Mouse (Mus musculus) gastrocnemius, postnatal 4 days (tissue): ENCODE results near the gene Lin7a. TPM values are rescaled to one million over a fixed set of nuclear protein-coding genes. Genes with fewer than 3 reads are reported as not detected.

Experiments used
- DNase-seq, 2 experiments: peaks; one replicate each; pipeline ENCODE4 v3.0.0; 2021 to 2022; ENCODE audit warnings: low spot score in 2 of 2, mixed read lengths in 2 of 2
- total RNA-seq, 2 experiments: library from RNA; stranded (reverse); gene quantifications; 2 replicates each; pipeline ENCODE4 v1.2.3; 2021

Lin7a gene
- total RNA-seq, 2 experiments from 2014 or later: 3.0 to 3.1 TPM

DNA sequence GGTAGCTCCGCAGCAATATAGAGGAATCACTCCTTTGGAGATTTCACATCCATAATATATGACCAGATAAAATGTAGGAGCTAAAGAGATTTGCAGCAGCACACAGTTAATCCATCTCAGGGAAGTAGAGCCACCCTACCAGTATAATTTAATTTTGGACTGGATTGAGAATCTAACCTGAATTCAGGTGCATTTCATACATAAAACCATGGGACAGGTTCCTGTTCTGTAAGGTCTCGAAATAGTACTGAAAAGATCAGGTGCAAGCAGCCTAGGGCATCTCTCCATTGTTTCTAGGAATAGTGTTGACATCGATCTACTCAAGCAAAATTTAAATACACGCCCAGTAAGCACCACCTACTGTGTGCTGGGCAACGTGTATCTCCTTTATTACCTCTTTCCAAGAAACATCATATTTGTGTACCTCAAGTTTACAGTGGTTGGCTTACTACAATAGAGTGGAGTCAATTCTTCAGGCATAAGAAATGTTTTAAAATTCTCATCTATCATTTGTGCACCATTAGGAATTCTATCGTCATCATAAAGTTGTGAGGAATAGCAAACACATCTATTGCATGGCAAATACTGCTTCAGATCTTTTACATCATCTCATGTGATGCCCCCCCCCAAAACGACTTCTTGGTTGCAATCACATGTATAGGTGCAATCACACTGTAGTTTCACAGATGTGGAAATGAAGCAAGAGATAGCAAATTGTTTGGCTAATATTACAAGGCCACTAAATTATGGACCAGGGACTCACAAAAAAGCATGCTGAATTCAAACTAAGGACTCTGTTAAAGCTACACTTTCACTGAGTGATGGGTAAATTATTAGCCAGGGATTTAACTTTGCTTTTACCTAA, 20.9 kb upstream of the Lin7a start:
- no peak for DNase-seq

DNA sequence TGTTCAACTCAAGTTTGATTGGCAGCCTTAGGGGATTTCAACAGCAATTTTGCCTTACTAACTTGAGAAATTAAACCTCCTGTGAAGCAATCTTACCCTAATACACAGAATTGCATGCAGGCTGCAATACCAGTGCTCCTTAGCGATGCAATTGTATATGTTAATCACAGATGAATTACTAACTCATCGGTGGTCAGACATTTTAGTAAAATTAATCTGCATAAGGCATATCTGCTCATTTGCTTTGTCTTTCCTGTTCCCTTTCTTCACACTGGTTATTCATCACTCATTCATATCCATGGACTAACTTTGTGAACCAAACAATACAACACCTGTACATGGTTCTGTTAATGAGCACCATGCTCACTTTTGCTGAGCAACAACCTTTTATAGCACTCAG, 20.2 kb upstream of the Lin7a start:
- no peak for DNase-seq

DNA sequence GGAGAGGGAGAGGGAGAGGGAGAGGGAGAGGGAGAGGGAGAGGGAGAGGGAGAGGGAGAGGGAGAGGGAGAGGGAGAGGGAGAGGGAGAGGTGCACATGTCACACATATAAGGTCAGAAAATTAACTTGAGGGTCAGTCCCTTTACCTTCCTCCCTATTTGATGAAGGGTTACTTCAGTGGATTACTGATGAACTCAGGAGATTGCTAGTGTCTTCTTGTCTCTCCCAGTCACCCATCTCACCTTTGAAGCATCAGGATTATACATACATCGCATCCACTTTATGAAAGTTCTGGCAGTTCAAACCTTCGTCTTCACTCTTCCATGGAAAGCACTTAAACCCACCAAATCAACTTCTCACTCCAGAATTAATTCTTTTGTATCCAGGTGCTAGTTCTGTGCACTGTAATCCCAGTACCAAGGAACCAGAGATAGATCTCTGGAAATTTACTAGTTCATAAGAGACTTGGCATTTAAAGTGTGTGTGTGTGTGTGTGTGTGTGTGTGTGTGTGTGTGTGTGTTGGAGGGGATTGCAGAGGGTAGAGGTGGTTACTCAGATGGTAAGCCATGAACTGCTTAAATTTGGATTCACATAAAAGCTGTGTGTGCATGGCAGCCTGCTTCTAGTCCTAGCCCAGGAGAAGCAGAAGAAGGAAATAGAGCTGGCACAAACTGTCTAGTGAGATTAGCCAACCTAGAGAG, 19.5 kb upstream of the Lin7a start:
- DNase-seq: no peak

DNA sequence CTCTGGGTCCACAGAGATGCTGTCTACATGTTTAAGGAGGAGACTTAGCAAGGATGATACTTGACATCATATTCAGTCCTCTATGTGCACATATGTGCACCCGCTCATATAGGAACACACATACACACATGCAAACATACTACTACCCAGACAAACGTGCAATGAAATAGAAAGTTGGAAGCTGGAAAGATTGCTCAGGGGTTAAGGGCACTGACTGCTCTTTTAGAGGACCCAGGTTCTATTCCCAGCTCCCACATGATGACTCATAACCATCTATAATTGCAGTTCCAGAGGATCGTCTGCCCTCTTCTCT, 19.0 kb upstream of the Lin7a start:
- DNase-seq: no peak

DNA sequence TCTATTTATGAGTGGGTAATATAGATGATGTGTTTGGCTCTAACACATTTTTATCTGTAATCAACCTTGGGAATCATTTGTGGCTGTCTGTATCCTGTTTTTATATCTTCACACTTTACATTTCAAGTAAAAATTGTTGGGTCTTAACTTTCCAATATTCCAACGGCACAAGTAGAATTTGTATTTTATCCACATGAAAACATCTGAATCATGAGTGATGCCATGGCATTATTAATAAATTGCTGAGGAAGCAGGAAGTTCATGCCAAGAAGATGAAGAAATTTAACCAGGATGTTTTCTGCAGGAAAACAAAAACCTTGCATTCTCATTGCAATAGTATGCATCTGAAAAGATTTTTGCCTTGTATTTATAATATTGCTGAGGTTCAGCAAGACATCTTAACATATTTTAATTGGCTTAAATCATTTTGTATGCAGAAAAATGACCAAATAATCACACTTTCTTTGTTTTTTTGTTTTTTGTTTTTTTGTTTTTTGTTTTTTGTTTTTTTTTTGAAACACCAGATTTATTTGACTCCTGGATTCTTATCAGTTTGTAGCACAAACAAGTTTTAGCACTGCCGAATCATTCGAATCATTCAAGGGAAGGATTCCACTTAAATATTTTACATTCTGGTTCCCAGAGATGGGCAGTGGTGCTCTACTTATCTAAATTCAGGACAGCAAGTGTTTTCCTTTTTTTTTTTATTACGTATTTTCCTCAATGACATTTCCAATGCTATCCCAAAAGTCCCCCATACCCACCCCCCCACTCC, 18.1 kb upstream of the Lin7a start:
- DNase-seq: no peak

DNA sequence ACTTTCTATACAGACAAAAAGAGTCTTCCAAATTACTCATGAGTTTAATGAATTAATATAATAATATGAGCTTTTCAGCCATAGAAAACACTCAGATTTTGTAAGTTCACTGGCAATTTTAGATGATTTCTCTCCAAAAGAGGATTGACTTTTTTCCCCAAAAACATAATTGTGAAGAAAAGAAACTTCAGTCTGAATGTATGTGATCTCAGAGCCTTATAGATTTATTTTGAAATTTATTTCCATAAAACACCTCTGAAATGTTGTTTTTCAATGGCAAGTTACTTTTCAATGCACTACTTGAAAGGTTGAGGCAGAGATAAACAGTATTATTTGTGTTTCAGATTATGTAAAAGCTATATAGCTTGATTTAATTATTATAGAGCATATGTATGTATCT, 16.8 kb upstream of the Lin7a start:
- DNase-seq: no peak

DNA sequence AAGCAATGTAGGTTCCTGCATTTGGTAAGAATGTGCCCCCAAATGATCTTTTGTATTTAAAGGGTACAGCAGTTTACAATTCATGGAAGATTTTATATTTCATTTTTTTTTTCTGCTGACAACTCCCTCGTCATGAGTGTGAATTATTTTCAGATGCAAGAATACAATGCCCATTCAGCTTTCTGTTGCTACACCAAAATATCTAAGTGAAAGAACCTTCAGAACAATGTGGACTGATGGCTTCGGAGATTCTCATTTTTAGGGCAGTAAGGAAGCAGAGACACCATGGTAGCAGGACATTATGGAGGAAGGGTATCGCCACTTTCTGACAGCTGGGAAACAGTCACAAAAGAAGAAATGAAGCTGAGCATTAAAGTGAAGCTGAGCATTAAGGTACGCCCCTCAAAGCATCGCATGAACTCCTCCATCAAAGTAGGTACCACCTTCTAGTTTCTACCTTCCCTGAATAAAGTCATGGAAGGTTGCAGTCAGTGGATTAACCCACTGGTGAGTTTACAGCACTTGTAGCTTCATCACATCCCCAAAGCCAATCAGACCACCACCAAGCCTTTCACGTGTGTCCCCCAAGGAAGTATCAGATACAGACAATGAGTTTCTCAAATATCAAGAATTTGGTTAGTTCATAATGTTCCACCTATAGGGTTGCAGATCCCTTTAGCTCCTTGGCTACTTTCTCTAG, 16.0 kb upstream of the Lin7a start:
- no peak for DNase-seq

DNA sequence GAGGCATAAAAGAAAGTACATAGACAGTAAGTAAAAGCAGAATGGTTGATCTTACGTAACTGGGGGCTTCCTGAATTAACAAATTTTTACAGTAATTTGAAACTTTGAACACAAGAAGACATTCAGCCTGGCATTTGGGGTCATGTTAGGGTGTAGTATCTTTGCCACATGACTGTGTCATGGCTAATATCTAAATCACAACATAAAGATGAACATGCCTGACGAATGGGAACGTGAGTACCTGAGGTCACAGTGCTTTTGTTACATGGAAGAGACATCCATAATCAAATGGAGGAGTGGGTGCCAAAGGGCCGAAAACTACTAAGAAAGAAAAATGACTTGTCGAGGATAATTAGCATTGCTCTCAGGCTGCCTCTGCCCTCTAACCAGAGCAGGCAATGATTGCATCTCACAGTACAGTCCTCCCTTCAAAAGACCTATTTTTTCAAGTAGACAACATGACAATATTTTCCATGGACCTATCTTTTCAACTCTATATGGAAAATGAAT, 15.0 kb upstream of the Lin7a start:
- DNase-seq: no peak

DNA sequence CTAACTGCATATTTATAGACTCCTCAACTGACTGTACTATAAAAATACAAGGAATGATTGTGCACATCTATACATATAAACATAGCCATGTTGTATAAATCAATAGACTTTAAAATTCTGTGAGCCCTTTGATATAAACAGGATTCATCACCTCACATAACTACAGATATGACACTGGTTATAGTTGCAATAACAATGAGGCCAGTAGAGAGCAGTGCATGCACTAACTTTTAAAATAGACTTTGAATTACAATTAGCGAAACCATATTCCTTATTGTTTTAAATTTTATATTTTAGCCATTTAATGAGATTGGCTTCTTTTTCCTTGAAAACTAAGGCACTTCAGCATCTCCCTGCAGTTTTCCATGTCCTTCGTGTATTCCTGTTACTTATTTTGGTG, 11.1 kb upstream of the Lin7a start:
- DNase-seq: no peak

DNA sequence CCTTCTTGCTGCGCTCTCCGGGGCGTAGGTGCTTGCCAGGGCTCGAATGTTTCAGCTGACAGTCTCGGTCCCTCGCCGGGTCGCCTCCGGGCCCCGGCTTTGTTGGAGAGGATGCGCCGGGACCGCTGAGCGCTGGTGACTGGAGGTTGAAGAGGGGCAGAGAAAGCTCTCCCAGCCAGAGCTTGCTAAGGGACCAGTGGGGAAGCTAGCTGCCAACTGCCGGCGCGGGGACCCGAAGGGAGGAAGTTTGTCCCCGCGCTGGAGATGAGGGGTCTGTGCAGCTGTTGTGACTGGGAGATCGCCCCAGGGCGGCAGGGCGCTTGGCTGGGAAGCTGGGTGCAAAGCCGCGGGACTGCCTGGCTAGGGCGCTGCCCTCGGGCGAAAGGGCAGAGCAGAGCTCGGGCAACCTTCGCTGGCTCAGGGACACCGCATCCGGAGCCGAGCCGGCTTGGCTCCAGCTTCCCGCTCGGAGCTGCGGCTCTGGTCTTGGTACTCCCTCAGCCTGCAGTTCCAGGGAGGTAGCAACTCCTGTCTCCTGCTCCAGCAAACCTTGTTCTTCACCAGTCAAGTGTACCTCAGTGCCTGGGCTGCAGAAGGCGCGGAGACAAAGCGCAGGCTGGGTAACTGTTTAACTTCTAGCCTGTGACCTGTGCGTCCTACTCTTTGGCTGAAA, 781 bp downstream of the Lin7a start:
- DNase-seq: peak; percentile 19 to 35

DNA sequence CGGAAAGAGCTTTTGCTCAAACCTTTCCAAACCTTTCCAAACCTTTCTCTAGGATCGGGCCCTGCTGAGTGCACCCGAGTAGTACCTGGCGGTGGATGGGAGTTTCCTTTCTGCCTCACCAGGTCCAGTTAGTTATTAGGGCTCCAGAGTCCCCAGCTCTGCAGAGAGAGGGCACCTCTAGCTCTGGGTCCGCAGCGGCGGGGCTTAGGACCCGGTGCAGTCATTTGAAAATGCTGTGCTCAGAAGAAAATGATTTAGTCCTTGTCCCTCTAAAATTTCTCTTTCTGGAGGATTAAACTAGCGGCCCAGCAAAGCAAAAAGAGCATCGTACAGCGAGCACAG, 1.3 kb downstream of the Lin7a start:
- peak in 1 of 2 experiments; percentile 8 for DNase-seq

DNA sequence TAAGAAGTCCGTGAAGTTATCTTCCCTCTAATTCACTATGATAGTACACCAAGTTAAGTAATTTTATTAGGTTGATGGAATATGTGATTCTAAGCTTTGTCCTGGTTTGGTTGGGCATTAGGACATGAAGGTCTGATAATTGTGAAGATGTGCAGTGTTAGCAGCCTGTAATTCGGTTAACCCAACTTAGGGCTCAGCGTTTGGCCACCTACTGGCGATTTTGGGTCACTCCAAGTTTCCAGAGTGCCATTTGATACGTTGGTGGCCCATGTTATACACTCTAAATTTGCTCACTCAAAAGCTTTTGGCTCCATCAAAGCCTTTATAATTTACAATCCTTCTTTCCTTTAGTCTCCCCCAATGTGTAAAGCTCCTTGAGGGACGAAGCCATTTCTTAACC, 2.4 kb downstream of the Lin7a start:
- DNase-seq: no peak

DNA sequence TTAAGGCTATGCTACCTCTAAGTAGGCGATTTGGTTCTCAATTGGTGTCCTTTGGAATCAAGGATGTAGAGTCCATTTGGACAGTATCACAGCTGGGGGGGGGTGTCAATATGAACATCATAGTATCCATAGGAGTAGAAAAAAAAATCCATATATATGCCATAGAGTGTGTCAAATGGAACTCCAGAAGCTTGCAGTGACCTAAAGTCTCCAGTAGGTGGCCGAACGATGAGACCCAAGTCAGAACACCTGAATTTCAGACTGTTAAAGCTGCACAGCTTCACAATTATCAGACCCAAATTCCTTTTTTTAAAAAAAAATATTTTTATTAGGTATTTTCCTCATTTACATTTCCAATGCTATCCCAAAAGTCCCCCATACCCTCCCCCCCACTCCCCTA, 3.3 kb downstream of the Lin7a start:
- no peak for DNase-seq

DNA sequence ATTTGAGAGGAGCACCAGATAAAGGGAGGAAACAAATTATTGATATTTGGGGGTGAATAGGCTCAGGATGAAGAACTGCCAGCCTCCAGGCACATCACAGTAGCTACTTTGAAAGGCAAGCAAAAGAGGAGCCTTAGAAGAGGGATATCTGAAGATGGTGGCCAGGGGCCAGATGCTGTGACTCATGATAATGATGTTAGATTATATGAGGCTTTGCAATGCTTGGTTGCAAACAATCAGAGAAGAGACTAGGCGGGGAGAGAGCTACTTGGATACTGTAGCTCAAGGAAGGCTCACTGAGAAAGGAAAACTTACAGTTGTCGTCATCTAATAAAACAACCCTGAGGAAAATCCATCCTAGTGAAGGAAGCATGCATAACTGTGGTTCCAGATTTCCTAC, 5.2 kb downstream of the Lin7a start:
- DNase-seq: no peak

DNA sequence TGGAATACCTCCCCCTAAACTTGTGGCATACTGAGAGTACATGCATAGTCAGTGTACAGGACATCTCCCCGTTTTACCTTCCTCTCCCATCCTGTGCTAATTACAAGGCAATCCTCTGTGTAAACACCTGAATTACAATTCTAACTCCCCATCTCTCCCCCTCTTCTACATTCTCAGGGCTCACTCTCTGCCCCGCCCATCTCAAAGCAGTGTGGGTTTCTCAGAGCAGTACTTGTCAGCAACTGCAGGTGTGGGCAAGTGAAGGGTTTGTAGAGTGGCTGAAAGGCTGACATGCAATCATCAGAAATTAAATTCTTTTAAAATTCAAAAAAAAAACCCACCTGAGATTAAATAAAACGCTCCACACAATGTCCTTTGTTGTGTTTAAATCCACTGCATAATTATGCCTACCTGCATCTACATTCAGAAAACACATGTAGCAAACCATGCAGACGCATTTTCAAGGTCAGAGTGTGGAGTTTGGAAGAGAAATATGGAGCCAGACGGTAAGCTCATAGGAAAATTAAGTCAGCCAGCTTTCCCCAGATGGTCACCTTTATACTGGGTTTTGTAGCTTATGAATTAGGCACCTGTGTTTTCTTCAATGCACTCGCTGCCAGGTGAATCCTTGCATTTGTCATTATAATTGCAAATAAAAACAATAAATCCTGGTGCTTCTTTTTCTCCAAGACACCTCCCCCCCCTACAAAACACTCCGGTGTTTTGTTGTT, 22.6 kb downstream of the Lin7a start:
- no peak for DNase-seq

DNA sequence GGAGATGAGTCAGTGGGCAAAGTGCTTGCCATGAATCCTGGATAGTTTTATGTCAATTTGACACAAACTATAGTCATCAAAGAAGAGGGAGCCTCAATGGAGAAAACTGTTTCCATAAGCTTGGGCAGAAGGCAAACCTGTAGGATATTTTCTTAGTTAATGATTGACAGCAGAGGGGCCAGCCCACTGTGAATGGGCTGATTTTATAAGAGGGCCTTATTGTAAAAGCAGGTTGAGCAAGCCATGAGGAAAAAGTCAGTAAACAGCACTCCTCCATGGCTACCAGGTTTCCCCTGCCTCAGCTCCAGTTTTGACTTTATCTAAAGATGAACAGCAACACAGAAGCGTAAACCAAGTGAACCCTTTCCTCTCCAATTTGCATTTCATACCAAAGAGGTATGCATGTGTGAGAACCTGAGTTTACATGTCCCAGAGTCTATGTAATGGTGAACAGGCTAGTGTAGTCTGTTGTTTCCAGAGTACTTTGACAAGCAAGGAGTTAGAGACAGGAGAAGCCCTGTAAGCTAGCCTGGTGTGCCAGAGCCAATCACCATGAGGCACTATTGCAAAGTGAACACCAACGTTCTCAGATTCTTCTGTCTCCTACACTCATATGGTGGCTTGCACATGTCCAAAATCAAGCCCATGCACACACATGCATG, 29.2 kb downstream of the Lin7a start:
- no peak for DNase-seq

DNA sequence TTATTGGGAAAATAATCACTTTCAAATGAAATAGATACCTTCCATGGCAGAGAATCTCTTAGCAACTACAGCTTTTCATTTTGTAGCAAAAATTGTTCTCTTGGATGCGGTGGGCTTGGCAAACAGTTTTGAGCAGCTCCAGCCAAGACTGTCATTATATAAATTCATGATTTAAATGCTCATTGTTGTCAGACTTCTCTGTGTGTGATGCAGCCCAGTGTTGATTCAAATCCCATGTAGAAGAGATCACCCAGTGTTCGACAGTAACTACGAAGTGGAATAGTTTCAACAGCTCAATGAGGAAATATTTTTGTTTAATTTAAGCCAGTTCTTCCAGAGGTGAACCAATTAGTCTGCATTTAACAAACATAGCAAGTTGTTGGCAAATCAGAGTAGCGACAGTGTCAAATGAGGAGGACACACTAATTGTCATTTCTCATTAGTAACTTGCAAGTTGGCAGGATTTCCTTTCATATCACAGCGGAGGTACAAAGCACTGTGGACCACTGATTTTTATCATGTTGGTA, 39.5 kb downstream of the Lin7a start:
- DNase-seq: no peak

DNA sequence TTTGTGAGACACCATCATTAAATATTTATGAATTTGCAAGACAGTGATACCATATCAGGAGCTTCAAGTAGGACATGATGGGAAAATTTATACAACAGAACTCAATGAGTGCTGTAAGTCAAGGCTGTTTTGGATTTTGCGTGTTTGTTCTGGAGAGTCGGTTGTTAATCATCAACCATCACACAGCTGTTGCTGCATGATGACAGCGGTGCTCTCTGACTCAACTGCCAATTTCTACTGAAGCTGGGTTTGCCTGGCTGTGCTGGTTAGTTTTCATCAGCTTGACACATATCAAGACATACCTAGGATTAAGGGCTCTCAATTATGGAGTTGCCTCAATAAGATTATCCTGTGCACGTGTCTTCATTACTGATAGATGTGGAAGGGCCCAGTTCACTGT, 41.1 kb downstream of the Lin7a start:
- DNase-seq: no peak

DNA sequence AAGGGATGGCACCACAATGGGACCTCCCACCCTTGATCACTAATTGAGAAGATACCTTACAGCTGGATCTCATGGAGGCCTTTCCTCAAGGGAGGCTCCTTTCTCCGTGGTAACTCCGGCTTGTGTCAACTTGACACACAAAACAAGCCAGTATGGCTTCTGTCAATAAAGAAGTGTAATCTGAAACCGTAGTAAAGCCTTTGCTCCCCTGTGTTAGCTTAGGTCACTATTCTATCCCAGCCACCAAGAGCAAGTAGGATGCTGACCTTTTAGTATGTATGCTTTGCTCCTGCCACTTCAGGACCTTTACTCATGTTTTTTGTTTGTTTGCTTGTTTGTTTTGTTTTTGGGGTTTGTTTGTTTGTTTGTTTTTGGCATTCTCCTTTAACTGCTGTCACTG, 41.9 kb downstream of the Lin7a start:
- DNase-seq: no peak
